Mouse (Mus musculus): Measurements from ENCODE around the gene Igsf11.

DNA sequence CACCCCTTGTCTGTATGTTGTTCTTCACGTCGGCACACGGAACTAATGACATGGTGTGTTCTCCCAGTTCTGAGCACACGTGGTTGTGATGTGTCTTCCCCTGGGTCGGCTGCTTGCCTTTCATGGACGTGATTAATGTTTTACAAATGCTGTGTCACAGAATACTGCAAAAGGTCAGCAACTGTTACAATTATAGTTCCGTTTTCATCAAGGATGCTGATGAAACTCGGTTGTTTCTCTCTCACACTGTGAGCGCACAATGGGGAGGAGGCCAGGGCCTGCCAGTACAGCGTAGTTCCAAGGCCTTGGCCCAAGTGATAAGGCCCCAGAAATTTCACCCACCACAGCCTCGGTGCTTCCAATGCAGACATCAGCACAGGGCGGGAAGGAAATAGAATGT, 17.0 kb downstream of the Igsf11 start:
- TF ChIP-seq CTCF (IDR thresholded peaks at IDR 0.05 in 2 of 3, conservative IDR thresholded peaks at IDR 0.05 in 1 of 3; ENCODE audit: control insufficient read depth in 1 of 3, insufficient read depth in 1 of 3, low read depth in 2 of 3, low read length in 3 of 3, poor library complexity in 1 of 3, severe bottlenecking in 1 of 3) (no peak), ZKSCAN1 (IDR thresholded peaks at IDR 0.05; ENCODE audit: low read depth, low read length) (no peak), POLR2A (IDR thresholded peaks at IDR 0.05; ENCODE audit: control insufficient read depth in 1 of 2, insufficient read depth in 1 of 2, low read depth in 1 of 2, low read length in 2 of 2, poor library complexity in 1 of 2) (no peak), GATA1 (IDR thresholded peaks at IDR 0.05; ENCODE audit: low read depth, low read length) (no peak), NELFE (IDR thresholded peaks at IDR 0.05; ENCODE audit: low read depth, low read length) (no peak), HCFC1 (IDR thresholded peaks at IDR 0.05; ENCODE audit: low read depth, low read length) (no peak), MAX (IDR thresholded peaks at IDR 0.05; ENCODE audit: low read length) (no peak), MAFK (IDR thresholded peaks at IDR 0.05; ENCODE audit: borderline replicate concordance, low read depth, low read length) (no peak), MYC (IDR thresholded peaks at IDR 0.05; ENCODE audit: low read depth, low read length) (no peak), POLR2AphosphoS2 (IDR thresholded peaks at IDR 0.05; ENCODE audit: low read length) (no peak), EP300 (IDR thresholded peaks at IDR 0.05; ENCODE audit: low read depth in 1 of 2, low read length in 2 of 2) (no peak), JUND (IDR thresholded peaks at IDR 0.05; ENCODE audit: low read depth, low read length) (no peak)
